Mouse (Mus musculus) lung, postnatal 0 days (tissue): ENCODE measurements around the gene Taar7d.

Source experiments
- CTCF ChIP-seq: IDR thresholded peaks from 2 replicates; pipeline ENCODE4 v1.5.1; 2016; ENCODE audit warnings: antibody characterized with exemption, mild to moderate bottlenecking
- EP300 ChIP-seq: IDR thresholded peaks from 2 replicates; pipeline ENCODE4 v1.6.1; 2016; ENCODE audit warnings: antibody characterized with exemption, mild to moderate bottlenecking, control low read depth

GRCm38 (mm10) chr10:23985546-23985945 lies 41.5 kb upstream of the Taar7d start, which contains the start of gene Taar6:
- TF ChIP-seq EP300 (no peak), CTCF (no peak)
